Mouse (Mus musculus): ENCODE data around the gene Gm21761. TPM values are rescaled to one million over a fixed set of nuclear protein-coding genes. Genes with fewer than 3 reads are reported as not detected.
"Not testable (repeated sequence)": the region's sequence is repeated elsewhere in the genome, so short reads cannot be mapped to it uniquely, and the experiment has no call there.

Gm21761 gene
- total RNA-seq (2015; ENCODE audit: low replicate concordance) (not detected in 2 replicates), total RNA-seq (2017; ENCODE audit: low replicate concordance) (not detected in 2 replicates)

DNA sequence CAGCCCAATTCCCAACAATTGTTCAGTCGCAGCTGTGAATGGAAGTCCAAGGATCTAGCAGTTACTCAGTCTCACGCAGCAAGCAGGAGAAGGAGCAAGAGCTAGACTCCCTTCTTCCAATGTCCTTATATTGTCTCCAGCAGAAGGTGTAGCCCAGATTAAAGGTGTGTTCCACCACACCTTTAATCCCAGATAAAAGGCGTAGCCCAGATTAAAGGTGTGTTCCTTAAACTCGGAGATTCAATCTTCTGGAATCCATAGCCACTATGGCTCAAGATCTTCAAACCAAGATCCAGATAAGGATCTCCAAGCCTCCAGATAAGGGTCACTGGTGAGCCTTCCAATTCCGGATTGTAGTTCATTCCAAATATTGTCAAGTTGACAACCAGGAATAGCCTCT, at the start of gene Gm21761:
TSS of gene Gm21761 (minus strand) at position 101 of the 400 bp plus-strand sequence.
- not testable (repeated sequence) for ATAC-seq (replicated peaks; ENCODE audit: low FRiP score, poor library complexity, severe bottlenecking)

DNA sequence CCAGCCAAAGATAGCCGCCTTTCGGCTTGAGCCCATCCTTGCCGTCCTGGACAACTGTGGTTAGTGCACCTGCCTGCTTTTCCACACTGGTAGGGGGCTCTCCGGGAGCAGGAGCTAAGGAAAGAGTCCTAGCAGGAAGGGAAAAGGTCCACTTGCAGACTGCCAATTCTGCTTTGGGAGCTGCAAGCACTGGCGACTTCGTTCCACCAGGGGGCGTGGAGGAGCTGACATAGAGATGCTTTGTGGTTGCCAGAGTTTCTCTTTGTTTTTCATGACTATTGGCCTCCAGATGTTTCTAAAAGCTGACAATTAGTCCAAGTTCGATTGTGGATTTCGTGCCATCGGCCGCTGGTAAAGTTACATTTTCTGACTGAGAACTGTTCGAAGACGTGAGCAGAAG, 40.1 kb upstream of the Gm21761 start:
- ATAC-seq (replicated peaks; ENCODE audit: low FRiP score, poor library complexity, severe bottlenecking): peak; percentile 67

DNA sequence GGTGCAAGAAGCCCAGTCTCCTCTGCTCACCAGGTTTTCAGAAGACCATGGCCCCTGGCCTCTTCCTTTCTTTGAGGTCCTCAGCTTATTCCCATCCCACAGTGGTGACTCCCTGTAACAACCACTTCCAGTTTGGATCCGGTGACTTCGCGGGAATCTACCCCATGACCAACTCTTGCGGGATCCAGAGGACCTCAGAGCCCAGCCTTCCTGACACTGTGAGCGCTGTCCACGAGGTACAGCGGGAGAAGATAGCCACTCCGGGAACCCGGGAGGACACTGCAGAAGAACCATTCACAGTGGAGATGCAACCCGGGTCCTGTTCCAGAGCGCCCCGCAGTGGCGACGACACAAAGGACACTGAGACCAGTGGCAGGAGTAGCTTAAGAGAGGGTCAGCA, 39.1 kb upstream of the Gm21761 start:
- ATAC-seq (replicated peaks; ENCODE audit: low FRiP score, poor library complexity, severe bottlenecking): not testable (repeated sequence)

DNA sequence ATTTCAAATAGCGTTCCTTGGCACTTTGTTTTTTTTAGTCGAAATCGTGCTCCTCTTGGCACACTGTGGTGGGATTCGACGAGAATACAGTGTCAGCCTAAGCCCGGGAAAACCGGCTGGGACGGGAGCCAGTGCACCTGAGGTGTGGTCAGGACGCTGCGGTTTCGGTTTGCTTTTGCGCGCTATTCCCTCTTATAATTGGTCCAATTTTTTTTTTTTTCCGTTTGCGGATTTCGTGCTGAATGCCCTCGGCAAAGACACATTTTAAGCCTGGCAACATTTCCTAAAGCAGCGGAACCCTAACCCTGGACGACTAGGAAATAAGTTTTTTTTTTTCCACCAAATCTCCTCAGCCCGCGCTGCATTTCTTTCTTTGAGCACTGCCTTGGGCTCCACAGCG, 36.9 kb upstream of the Gm21761 start:
- not testable (repeated sequence) for ATAC-seq (replicated peaks; ENCODE audit: low FRiP score, poor library complexity, severe bottlenecking)

DNA sequence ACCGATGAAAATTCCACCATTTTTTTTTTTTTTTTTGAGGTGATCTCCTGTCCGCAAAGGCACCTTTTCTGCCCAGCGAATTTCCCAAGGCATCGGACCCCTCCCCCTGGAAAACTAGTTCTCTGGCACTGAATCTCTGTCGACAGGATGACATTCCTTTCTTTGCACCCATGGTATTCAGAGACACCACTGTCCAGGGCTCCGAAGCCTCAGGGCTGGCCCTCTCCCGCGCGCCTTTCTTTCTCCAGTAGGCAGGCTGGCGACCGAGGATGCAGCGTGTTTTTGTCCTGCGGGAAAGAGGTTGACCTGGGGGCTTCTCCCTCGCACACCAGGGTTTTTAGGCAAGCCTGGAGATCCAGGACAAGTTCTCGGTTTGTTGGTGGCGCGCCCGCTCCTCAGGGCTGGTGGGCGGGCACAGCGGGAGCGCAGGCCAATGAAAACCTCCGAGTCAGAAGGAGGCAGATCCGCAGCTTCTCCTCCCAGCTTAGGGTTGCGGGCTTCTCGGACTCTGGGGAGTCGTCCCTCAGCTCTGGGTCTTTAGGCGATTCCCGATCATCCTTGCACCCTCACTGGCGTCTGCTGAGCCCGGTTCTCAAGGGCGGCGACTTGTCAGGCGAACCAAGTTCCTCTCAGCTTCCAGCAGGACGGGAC, 36.4 kb upstream of the Gm21761 start:
- not testable (repeated sequence) for ATAC-seq (replicated peaks; ENCODE audit: low FRiP score, poor library complexity, severe bottlenecking)

DNA sequence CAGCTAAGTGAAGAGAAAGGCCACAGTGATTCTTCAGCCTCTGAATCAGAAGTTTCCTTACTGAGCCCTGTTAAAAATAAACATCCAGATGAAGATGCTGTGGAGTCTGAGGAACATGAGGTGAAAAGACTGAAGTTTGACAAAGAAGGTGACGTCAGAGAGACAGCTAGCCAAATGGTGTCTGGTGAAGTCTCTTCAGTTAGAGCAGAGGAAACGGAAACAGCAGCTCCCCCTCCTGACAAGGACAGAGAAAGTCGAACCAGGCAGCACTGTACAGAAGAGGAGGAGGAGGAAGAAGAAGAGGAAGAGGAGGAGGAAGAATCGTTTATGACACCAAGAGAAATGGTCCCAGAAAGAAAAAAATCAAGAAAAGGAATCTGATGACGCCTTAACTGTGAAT, 33.8 kb upstream of the Gm21761 start:
- ATAC-seq (replicated peaks; ENCODE audit: low FRiP score, poor library complexity, severe bottlenecking): not testable (repeated sequence)

DNA sequence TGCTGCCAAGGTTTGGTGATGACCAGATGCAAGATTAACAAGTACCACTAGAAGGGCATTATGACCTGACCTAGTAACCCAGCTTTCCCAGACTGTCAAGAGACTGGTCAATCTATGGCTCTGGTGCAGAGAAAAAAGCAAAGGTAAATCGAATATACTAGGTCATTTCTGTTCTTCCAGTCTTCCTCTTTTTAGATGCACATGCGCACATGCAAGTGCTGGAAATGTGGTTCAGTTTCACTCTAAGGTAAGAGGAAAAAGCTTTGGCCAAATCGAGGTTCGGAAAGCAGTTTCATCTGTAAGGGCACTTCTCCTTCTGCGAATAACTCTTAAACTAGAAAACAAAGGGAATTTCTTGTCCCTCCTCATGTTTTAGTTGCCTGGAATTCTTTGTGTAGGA, 26.5 kb upstream of the Gm21761 start:
- not testable (repeated sequence) for ATAC-seq (replicated peaks; ENCODE audit: low FRiP score, poor library complexity, severe bottlenecking)

DNA sequence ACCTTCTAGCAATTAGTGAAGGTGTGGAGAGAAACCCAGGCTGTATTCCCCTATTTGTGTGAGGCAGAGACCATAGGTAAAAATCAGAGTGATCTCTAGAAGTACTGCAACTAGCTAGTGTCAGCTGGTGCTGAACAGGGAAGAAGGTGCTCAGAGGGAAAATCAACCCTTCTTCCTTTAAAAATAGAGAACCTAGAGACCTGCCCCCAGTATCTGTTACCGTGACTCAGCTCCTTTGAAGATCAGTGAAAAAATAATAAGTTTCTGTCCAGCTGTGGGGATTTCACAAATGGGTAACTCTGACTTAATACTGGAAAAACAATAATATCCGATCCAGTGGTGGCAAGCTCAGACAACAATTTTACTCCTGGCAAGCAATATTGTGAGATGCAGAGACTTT, 26.0 kb upstream of the Gm21761 start:
- ATAC-seq (replicated peaks; ENCODE audit: low FRiP score, poor library complexity, severe bottlenecking): not testable (repeated sequence)

DNA sequence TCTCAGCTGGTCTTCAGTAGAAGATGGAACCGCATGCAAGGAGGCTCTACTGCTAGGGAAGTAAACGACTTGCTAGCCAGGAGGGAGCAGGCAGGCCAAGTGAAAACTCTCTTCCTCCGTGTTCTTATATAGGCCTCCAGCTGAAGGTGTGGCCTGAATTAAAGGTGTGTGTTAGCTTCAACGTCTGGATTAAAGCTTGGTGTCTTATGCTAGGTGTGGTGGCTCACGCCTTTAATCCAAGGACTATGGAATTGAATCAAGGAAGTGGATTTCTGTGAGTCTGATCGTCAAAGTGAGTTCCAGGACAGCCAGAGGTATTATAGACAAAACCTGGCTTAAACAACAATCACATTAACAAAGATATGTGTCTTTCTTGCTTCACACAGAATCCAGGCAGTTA, 21.6 kb upstream of the Gm21761 start, which contains the start of gene B020031M17Rik:
TSS of gene B020031M17Rik (minus strand) at position 101 of the 400 bp plus-strand sequence.
- ATAC-seq (replicated peaks; ENCODE audit: low FRiP score, poor library complexity, severe bottlenecking): not testable (repeated sequence)

DNA sequence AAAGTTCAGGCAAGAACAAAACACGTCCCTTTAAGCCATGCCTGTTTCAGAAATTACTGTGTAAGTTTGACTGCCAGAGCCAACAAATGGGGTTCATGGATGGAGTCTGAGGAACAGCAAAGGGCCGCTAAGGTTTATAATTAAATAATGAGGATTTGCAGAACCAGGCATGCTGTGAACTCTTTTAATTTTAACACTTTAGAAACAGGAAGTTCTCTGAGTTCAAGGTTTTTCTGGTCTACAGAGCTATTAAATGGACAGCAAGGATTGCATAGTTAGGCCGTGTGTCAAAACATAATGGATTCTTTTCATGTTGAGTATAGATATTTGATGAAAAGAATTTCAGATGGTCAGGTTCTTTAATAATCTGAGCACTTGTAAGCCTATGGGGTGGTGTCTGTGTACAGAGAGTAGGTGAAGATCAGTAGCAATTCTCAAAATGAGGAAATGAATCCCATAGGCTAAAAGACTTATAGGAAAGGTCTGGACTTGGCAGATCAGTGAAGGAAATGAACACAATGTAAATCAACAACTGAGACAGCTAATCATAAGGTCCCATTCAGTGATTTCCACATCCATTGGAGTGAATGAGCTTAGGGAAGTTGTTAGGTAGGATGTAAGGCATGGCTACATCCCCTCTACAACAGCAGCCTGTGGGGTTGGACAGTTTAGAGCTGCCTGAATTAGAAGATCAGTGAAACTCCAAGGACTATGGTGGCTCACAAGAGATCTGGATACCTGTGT, 4.3 kb downstream of the Gm21761 start:
- not testable (repeated sequence) for ATAC-seq (replicated peaks; ENCODE audit: low FRiP score, poor library complexity, severe bottlenecking)

DNA sequence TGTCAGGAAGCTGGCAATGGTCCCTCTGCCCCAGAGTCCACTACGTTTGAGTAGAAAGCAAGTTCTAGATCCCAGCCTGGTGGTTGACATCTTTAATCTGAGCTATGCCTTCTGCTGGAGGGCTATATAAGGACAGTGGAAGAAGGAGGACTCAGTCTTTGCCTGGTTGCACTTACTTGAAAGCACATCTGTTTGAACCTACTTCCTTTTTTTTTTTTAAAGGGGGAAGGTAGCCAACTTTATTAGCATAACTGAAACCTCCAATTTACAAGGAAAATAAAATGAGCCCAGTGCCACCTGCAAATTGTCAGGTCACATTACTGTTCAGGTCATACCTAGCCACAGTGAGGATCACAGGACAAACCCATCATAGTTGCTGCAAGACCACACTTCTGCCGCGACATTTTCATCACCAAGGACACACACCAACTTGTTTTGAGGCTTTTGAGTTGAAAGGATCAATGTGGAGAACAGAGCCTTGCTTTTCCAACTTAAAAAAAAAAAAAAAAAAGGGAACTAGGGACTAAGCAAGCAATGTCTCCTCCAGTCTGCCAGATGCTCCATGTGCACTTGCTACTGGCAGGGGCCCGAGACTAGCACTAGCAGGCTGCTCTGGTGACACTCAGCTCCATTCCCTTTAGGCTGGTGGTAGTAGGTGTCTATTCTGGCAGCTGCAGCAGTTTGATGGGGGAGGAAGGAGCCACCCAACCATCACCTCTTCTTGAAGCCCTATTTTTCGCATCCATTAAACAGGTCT, 11.9 kb downstream of the Gm21761 start:
- ATAC-seq (replicated peaks; ENCODE audit: low FRiP score, poor library complexity, severe bottlenecking): not testable (repeated sequence)

DNA sequence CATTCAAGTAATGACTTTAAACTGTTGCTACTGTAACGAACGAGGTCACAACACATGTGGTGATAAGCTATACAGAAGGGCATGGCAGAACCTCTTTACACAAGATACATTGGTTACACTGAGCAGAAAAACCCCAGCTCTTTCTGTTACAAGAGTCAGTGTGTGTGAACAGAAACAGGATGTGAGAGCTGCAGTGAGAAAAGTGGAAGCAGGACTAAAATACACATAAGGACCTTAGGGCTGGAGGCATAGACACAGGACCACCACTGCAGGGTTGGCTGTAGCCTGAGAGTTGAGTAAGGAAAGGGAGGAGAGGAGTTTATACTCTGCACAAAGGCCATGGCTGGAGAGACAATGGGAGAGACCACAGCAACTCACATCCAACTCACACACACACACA, 12.6 kb downstream of the Gm21761 start:
- not testable (repeated sequence) for ATAC-seq (replicated peaks; ENCODE audit: low FRiP score, poor library complexity, severe bottlenecking)

DNA sequence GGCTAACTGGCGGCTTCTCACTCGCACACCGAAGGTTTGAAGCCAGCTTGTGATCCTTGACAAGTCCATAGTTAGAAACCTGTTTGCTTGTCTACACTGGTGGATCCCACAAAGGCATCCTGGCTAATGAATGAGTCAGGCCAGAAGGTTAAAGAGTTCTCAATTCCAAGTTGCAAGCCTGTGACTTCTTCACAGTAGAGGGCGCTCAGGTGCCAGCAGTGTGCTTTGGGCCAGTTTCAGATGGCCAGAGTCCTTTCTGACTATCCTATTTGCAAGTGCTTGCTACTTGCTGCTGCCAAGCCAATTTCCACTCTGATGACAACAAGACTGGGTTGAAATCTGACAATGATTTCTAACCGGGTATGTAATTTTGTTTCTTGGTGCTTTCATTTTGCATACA, 30.5 kb downstream of the Gm21761 start:
- ATAC-seq (replicated peaks; ENCODE audit: low FRiP score, poor library complexity, severe bottlenecking): not testable (repeated sequence)

DNA sequence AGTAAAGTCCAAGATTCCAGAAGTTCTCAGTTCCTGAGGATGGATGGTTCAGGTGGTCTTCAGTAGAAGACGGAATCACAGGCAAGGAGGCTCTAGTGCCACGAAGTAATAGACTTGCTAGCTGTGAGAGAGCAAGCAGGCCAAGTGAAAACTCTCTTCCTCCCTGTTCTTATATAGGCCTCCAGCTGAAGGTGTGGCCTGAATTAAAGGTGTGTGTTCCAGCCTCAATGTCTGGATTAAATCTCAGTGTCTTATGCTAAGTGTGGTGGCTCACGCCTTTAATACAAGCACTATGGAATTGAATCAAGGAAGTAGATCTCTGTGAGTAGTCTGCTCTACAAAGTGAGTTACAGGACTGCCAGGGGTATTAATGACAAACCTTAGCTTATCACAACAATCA, 34.4 kb downstream of the Gm21761 start, which contains the start of gene Tcstv1:
TSS of gene Tcstv1 (minus strand) at position 101 of the 400 bp plus-strand sequence.
- ATAC-seq (replicated peaks; ENCODE audit: low FRiP score, poor library complexity, severe bottlenecking): not testable (repeated sequence)

DNA sequence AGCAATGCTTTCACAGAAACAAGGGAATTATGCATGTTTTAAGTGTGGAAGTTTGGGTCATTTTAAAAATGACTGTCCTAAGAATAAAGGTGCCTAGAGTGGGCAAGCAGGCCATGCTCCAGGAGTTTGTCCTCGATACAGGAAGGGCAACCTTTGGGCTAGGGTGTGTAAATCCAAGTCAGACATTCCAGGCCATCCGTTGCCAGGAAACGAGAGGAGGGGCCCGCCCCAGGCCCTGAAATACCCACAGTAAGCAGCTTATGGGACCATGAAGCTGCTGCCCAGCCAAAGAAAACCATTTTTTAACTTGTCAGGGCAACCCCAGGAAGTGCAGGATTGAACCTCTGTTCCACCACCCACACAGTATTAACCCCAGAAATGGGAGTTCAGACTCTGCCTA, 42.2 kb downstream of the Gm21761 start:
- ATAC-seq (replicated peaks; ENCODE audit: low FRiP score, poor library complexity, severe bottlenecking): not testable (repeated sequence)

DNA sequence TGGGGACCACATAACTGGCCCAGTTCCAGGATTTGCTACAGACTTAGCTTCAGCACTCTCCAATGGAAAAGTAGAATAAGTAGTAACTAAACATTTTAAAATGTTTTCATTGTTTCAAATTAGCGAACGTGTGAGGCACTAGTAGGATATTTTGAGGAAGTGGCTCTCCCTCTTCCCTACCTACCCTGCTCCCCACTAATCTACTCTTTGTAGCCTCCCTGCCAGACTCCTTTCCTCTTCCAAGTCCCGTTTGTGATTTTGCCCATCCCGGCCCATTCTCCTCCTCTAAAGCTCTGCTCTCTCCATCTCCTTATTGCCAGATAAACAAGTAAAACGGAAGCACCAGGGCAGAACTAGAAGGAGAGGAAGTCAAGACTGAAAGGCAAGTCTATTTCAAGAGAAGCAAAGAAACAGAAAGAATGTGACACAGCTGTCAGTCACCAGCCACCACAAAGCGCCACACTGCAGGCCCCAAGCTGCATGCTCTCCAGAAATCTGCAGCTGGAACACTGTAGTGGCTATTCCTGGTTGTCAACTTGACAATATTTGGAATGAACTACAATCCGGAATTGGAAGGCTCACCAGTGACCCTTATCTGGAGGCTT, 64.6 kb downstream of the Gm21761 start:
- ATAC-seq (replicated peaks; ENCODE audit: low FRiP score, poor library complexity, severe bottlenecking): not testable (repeated sequence)

DNA sequence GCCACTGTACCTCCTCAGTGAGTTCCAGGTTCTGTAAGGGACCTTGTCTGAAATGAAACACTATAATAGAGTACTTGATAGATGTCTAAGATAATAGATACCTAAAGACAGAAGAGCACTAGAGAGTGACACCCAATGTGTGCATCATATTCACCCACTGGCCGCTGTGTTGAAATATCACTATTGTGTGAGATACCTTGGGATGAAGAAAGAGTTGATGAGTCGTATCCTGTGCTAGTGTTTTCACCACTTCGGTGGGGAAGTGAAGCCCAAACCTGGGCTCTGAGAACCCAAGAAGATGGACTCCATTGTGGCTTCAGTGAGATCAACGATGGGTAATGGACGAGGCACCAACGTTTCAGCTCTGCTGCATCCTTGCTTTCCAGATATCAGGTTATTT, 66.7 kb downstream of the Gm21761 start:
- not testable (repeated sequence) for ATAC-seq (replicated peaks; ENCODE audit: low FRiP score, poor library complexity, severe bottlenecking)
